Mouse (Mus musculus) limb, embryonic 11.5 days (tissue): ENCODE measurements around the gene Mamdc4. TPM values are rescaled to one million over a fixed set of nuclear protein-coding genes. Genes with fewer than 3 reads are reported as not detected.

Experiments used
- ATAC-seq: fragments of 200-750 bp; cut with Nextera tagmentation; 2 replicates; pipeline ENCODE4 v1.8.0; 2017; ENCODE audit warnings: low read depth; ENCODE audit not compliant: insufficient number of reproducible peaks, low FRiP score, low TSS enrichment
- DNase-seq: peaks from one replicate; pipeline ENCODE4 v3.0.0-alpha.2; 2015; ENCODE audit warnings: low spot score
- H3K27ac ChIP-seq: fragments of 300-500 bp; sonication (generic); replicated peaks from 2 replicates; pipeline ENCODE4 v1.5.1; 2014; ENCODE audit warnings: low read depth, mild to moderate bottlenecking, low read length
- H3K27me3 ChIP-seq: fragments of 300-500 bp; sonication (generic); 2 replicates; pipeline ENCODE4 v1.6.1; 2014; ENCODE audit warnings: mild to moderate bottlenecking, low read length, mixed read lengths; ENCODE audit not compliant: control insufficient read depth, insufficient read depth
- H3K36me3 ChIP-seq: fragments of 300-500 bp; sonication (generic); 2 replicates; pipeline ENCODE4 v1.6.1; 2014; ENCODE audit warnings: mild to moderate bottlenecking, low read length, moderate library complexity, mixed read lengths; ENCODE audit not compliant: control insufficient read depth, insufficient read depth
- H3K4me1 ChIP-seq: fragments of 300-500 bp; sonication (generic); 2 replicates; pipeline ENCODE4 v1.6.1; 2014; ENCODE audit warnings: low read length, mixed read lengths; ENCODE audit not compliant: control insufficient read depth, insufficient read depth
- H3K4me2 ChIP-seq: fragments of 300-500 bp; sonication (generic); 2 replicates; pipeline ENCODE4 v1.6.1; 2014; ENCODE audit warnings: low read depth, mild to moderate bottlenecking, moderate library complexity; ENCODE audit not compliant: severe bottlenecking
- H3K4me3 ChIP-seq: fragments of 300-500 bp; sonication (generic); 2 replicates; pipeline ENCODE4 v1.5.1; 2014; ENCODE audit warnings: low read depth, low read length
- H3K9ac ChIP-seq: fragments of 300-500 bp; sonication (generic); 2 replicates; pipeline ENCODE4 v1.6.1; 2014; ENCODE audit warnings: mild to moderate bottlenecking, low read length
- H3K9me3 ChIP-seq: fragments of 300-500 bp; sonication (generic); 2 replicates; pipeline ENCODE4 v1.6.1; 2016; ENCODE audit warnings: low read length; ENCODE audit not compliant: control insufficient read depth
- WGBS: fragments of 180-500 bp; shearing (Covaris S2); extraction: QIAGEN DNeasy Blood & Tissue Kit; methylation state at CpG from one replicate; pipeline ENCODE4 v1.1.7; 2014; 5-methylcytosine and 5-hydroxymethylcytosine counted together
- polyA plus RNA-seq: library from polyadenylated mRNA; unstranded; fragments of >200 nt; fragmentation: Nextera tagmentation; extraction: Ambion mirVana; gene quantifications from 2 replicates; pipeline ENCODE4 v1.2.1, GENCODE M21; 2014

Gene Mamdc4
- polyA plus RNA-seq, 1 experiment from 2014 or later, result 7.0 TPM

- Histone ChIP-seq H3K27ac (peak within 1 kb of the TSS; percentile 93), H3K4me2 (peak within 1 kb of the TSS; percentile 53), H3K4me1 (peaks cover 3% of the 10 kb centered on the region), H3K36me3 (no peaks in the 10 kb centered on the region; the same call in 1 of the 2 replicates), H3K9ac (peak within 1 kb of the TSS; percentile 98), H3K27me3 (peaks cover 6% of the 10 kb centered on the region; the same call in 1 of the 2 replicates), H3K4me3 (peak within 1 kb of the TSS; percentile 99), H3K9me3 (no peaks in the 10 kb centered on the region)
- DNase-seq, result peak; percentile 88
- ATAC-seq, result peak; percentile 84
- under 1% methylated on average over 80 of the region's 80 CpGs for WGBS
Observed at GRCm38 (mm10) chr2:25607761-25608622, 33.3 kb upstream of the Mamdc4 start, which contains the start of gene Rabl6. Rabl6 (minus strand) TSS chr2:25608521.

- Histone ChIP-seq H3K27ac (no peak overlapping the region), H3K9me3 (no peaks in the 10 kb centered on the region), H3K4me1 (peaks cover 3% of the 10 kb centered on the region; the same call in 1 of the 2 replicates), H3K9ac (no peak overlapping the region), H3K4me3 (no peak overlapping the region), H3K36me3 (peaks cover 14% of the 10 kb centered on the region), H3K27me3 (no peaks in the 10 kb centered on the region), H3K4me2 (no peak overlapping the region)
- WGBS, result 91% methylated on average over 5 of the region's 5 CpGs
- ATAC-seq, result no peak
- no peak for DNase-seq
Observed at GRCm38 (mm10) chr2:25602526-25602925, 27.9 kb upstream of the Mamdc4 start.

GRCm38 (mm10) chr2:25600037-25600436 is 25.4 kb upstream of the Mamdc4 start:
- ATAC-seq, result no peak
- Histone ChIP-seq H3K27ac (no peak overlapping the region), H3K36me3 (peaks cover 17% of the 10 kb centered on the region), H3K4me1 (no peaks in the 10 kb centered on the region), H3K4me3 (no peak overlapping the region), H3K27me3 (no peaks in the 10 kb centered on the region), H3K9me3 (no peaks in the 10 kb centered on the region), H3K4me2 (no peak overlapping the region), H3K9ac (no peak overlapping the region)
- no peak for DNase-seq
- 88% methylated on average over 2 of the region's 2 CpGs for WGBS

GRCm38 (mm10) chr2:25598749-25599148 is 24.1 kb upstream of the Mamdc4 start:
- ATAC-seq (no peak), DNase-seq (no peak)
- Histone ChIP-seq H3K4me3 (no peak overlapping the region), H3K9ac (no peak overlapping the region), H3K9me3 (no peaks in the 10 kb centered on the region), H3K4me1 (no peaks in the 10 kb centered on the region), H3K4me2 (no peak overlapping the region), H3K36me3 (peaks cover 21% of the 10 kb centered on the region), H3K27me3 (no peaks in the 10 kb centered on the region), H3K27ac (no peak overlapping the region)
- WGBS, result 94% methylated on average over 1 of the region's 1 CpGs

- ATAC-seq, result no peak
Observed at GRCm38 (mm10) chr2:25596765-25597510, 22.3 kb upstream of the Mamdc4 start.

GRCm38 (mm10) chr2:25591863-25592262 is 17.2 kb upstream of the Mamdc4 start:
- no peak overlapping the region for H3K27ac ChIP-seq
- H3K27me3 ChIP-seq, result no peaks in the 10 kb centered on the region
- WGBS, result 88% methylated on average over 2 of the region's 2 CpGs
- H3K4me1 ChIP-seq, result no peaks in the 10 kb centered on the region
- H3K9ac ChIP-seq, result no peak overlapping the region
- H3K4me3 ChIP-seq, result no peak overlapping the region
- no peak overlapping the region for H3K4me2 ChIP-seq
- DNase-seq (no peak), ATAC-seq (no peak)
- H3K9me3 ChIP-seq, result no peaks in the 10 kb centered on the region
- H3K36me3 ChIP-seq, result peaks cover 17% of the 10 kb centered on the region

More at GRCm38 (mm10) chr2:25596765-25597510, 22.3 kb upstream of the Mamdc4 start:
- Histone ChIP-seq H3K9ac (no peak overlapping the region), H3K27ac (no peak overlapping the region), H3K27me3 (no peaks in the 10 kb centered on the region), H3K4me1 (no peaks in the 10 kb centered on the region), H3K4me3 (no peak overlapping the region), H3K9me3 (no peaks in the 10 kb centered on the region), H3K36me3 (peaks cover 24% of the 10 kb centered on the region), H3K4me2 (no peak overlapping the region)
- no peak for DNase-seq
- 95% methylated on average over 5 of the region's 5 CpGs for WGBS

- Histone ChIP-seq H3K4me1 (no peaks in the 10 kb centered on the region), H3K36me3 (peaks cover 20% of the 10 kb centered on the region), H3K27me3 (no peaks in the 10 kb centered on the region), H3K27ac (no peak overlapping the region), H3K4me2 (no peak overlapping the region), H3K9ac (no peak overlapping the region), H3K4me3 (no peak overlapping the region), H3K9me3 (no peaks in the 10 kb centered on the region)
- 95% methylated on average over 8 of the region's 8 CpGs for WGBS
- no peak for ATAC-seq
- DNase-seq, result no peak
Observed at GRCm38 (mm10) chr2:25588227-25588907, 13.7 kb upstream of the Mamdc4 start.

- H3K4me2 ChIP-seq, result no peak overlapping the region
- no peak overlapping the region for H3K27ac ChIP-seq
- H3K36me3 ChIP-seq, result peaks cover 20% of the 10 kb centered on the region
- no peak overlapping the region for H3K9ac ChIP-seq
- no peaks in the 10 kb centered on the region for H3K4me1 ChIP-seq
- DNase-seq (no peak), ATAC-seq (no peak)
- no peaks in the 10 kb centered on the region for H3K27me3 ChIP-seq
- H3K9me3 ChIP-seq, result no peaks in the 10 kb centered on the region
- H3K4me3 ChIP-seq, result no peak overlapping the region
- 92% methylated on average over 8 of the region's 8 CpGs for WGBS
Observed at GRCm38 (mm10) chr2:25587290-25587689, 12.6 kb upstream of the Mamdc4 start.
